Mouse (Mus musculus) hindbrain, embryonic 15.5 days (tissue): ENCODE measurements around the gene Tsacc. TPM values are rescaled to one million over a fixed set of nuclear protein-coding genes. Genes with fewer than 3 reads are reported as not detected.

Source experiments
- ATAC-seq: fragments of 200-750 bp; cut with Nextera tagmentation; 2 replicates; pipeline ENCODE4 v1.8.0; 2017; ENCODE audit warnings: low read depth, moderate number of reproducible peaks, moderate TSS enrichment; ENCODE audit not compliant: low FRiP score
- H3K27ac ChIP-seq: fragments of 300-500 bp; sonication (generic); replicated peaks from 2 replicates; pipeline ENCODE4 v1.5.1; 2015; ENCODE audit warnings: mild to moderate bottlenecking, inconsistent platforms
- H3K27me3 ChIP-seq: fragments of 300-500 bp; sonication (generic); 2 replicates; pipeline ENCODE4 v1.6.1; 2015; ENCODE audit warnings: control low read depth, inconsistent platforms
- H3K36me3 ChIP-seq: fragments of 300-500 bp; sonication (generic); 2 replicates; pipeline ENCODE4 v1.6.1; 2015; ENCODE audit warnings: control low read depth, inconsistent platforms
- H3K4me1 ChIP-seq: fragments of 300-500 bp; sonication (generic); replicated peaks from 2 replicates; pipeline ENCODE4 v1.6.1; 2015; ENCODE audit warnings: control low read depth, inconsistent platforms
- H3K4me2 ChIP-seq: fragments of 300-500 bp; sonication (generic); 2 replicates; pipeline ENCODE4 v1.6.1; 2015; ENCODE audit warnings: moderate library complexity, mild to moderate bottlenecking, inconsistent platforms
- H3K4me3 ChIP-seq: fragments of 300-500 bp; sonication (generic); 2 replicates; pipeline ENCODE4 v1.5.1; 2015; ENCODE audit warnings: mild to moderate bottlenecking, inconsistent platforms
- H3K9ac ChIP-seq: fragments of 300-500 bp; sonication (generic); 2 replicates; pipeline ENCODE4 v1.6.1; 2015; ENCODE audit warnings: inconsistent platforms
- H3K9me3 ChIP-seq: fragments of 300-500 bp; sonication (generic); 2 replicates; pipeline ENCODE4 v1.6.1; 2016; ENCODE audit warnings: control low read depth, inconsistent platforms
- WGBS: fragments of 180-500 bp; shearing (Covaris S2); methylation state at CpG from one replicate; pipeline ENCODE4 v1.1.7; 2015; 5-methylcytosine and 5-hydroxymethylcytosine counted together
- polyA plus RNA-seq: library from polyadenylated mRNA; unstranded; fragments of >200 nt; fragmentation: Nextera tagmentation; extraction: Ambion mirVana; gene quantifications from 2 replicates; pipeline ENCODE4 v1.2.1, GENCODE M21; 2015

The Tsacc gene
- polyA plus RNA-seq: 9.5 and 12.2 TPM in 2 replicates

DNA sequence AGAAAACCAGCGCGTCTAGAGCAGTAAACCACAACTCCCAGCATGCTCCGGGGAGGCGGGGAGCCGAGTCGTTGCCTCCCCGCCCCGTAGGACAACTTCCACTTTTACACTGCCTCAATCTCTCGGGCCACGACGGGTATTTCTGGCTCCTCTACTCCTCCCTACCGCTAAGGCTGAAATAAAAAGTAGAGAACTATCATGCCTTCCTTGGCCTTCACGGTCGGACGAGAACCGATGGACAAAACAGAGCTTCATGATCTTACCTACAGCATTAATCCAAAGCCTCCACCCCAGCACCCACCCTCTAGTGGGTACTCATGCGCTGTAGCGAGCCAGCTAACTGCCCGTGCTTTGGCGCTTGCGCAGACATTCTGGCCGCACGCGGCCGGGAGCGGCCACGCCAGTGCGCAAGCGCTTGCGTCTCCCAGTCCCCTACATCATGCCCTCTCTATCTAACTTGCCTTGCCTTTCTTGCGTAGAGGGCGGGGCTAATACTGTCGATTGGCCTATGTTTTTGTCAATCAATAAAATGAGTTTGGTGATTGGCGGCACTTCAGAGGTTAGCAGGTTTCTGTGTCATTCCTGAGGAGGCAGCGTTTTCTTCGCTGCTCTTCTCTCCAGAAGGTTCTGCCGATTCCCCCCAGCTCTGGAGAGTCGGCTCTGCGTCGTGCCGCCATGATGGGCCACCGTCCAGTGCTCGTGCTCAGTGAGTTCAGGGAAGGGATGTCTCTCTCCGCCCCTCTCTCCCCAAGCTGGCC lies at the start of gene Tsacc, which contains the start of gene Cct3:
Gene Tsacc (minus strand): TSS at position 439 of the 758 bp plus-strand sequence.
Gene Cct3 (plus strand): TSS at position 556 of the 758 bp plus-strand sequence.
- whole genome bisulfite sequencing: under 1% methylated on average over 44 of the region's 44 CpGs
- ATAC-seq: peak; percentile 99
- Histone ChIP-seq H3K4me1 (peaks cover 26% of the 10 kb centered on the region), H3K36me3 (peaks cover 26% of the 10 kb centered on the region), H3K27ac (peak within 1 kb of the TSS; percentile 94), H3K27me3 (no peaks in the 10 kb centered on the region), H3K4me3 (peak within 1 kb of the TSS; percentile 76), H3K4me2 (peak within 1 kb of the TSS; percentile 78), H3K9ac (peak within 1 kb of the TSS; percentile 85), H3K9me3 (no peaks in the 10 kb centered on the region)

DNA sequence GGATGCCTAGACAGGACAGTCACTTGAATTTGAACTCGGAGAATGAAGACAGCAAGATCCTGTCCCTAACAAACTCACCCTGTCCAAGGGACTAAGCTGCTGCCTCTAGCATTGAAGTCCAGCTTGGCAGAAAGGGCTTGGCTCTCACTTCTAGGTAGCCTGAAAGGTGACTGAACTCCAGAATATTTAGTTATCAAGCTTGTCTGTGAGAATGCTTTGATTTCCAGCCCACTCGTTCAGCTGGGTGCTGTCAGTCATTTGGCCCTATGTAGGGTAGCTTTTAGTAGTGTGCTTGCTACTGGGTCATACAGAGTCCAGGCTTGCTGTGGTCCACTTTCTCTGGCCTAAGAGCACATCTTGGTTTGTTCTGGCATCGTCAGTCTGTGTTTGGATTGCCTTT lies 42.2 kb upstream of the Tsacc start:
- no peak for ATAC-seq
- 84% methylated on average over 3 of the region's 3 CpGs for WGBS
- no peaks in the 10 kb centered on the region for H3K9me3 ChIP-seq
- H3K4me3 ChIP-seq: no peak overlapping the region
- peaks cover 21% of the 10 kb centered on the region for H3K36me3 ChIP-seq
- no peaks in the 10 kb centered on the region for H3K27me3 ChIP-seq
- no peak overlapping the region for H3K4me2 ChIP-seq
- H3K9ac ChIP-seq: no peak overlapping the region
- no peak overlapping the region for H3K27ac ChIP-seq
- H3K4me1 ChIP-seq: peaks cover 27% of the 10 kb centered on the region

DNA sequence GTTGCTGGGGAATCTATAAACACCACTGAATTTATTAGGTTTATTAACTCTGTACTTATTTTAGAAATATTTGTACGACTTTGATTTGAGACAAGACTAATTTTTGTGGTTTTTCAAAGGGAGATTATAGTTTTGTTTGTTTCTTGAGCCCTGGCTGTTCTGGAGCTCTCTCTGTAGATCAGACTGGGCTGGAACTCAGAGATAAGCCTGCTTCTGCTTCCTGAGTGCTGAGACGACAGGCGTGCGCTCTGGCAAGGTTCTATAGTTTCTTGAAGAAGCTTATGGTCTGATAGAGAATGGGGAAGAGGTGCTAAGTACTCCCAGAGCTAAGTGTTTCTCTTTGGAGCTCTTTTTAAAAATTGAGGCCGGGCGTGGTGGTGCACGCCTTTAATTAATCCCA lies 41.5 kb upstream of the Tsacc start:
- H3K36me3 ChIP-seq: peaks cover 14% of the 10 kb centered on the region
- H3K4me1 ChIP-seq: peaks cover 27% of the 10 kb centered on the region
- WGBS: 96% methylated on average over 7 of the region's 7 CpGs
- H3K9ac ChIP-seq: no peak overlapping the region
- H3K4me3 ChIP-seq: no peak overlapping the region
- H3K27ac ChIP-seq: no peak overlapping the region
- H3K4me2 ChIP-seq: no peak overlapping the region
- ATAC-seq: no peak
- H3K9me3 ChIP-seq: no peaks in the 10 kb centered on the region
- no peaks in the 10 kb centered on the region for H3K27me3 ChIP-seq

DNA sequence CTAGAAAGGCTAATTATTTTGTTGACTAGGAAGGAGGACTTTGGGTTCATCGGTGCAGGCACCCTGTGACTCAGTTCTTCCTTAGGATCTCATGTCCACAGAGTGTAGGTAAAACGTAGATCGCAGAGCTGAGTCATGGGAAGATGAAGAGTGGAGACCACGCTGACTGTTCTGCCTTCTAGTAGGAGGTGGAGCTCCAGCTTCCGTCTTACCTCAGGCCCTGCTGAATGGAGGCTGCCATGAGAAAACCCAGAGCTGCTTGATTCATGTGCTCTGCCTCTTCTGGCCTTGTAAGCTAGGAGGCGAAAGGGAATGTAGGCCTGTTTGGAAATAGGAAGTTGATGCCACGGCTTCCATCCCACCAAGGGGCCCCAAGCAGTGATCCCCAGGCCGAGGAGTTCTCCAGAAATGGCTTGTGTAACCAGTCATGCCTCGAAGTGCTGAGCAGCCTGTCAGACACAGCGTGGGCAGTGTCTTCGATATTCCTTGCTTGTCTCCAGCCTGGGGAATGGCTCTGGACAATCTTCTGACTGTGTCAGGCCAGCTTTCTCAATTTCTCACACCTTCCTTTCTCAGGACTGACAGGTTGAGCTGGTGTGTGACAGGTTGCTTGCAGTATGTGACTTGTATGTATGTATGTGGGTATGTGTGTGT lies 40.7 kb upstream of the Tsacc start:
- Histone ChIP-seq H3K4me3 (0 out of 2 replicates have a peak overlapping the region, but pooled peaks have one; percentile 62), H3K4me2 (peak overlapping the region; percentile 78), H3K36me3 (peaks cover 5% of the 10 kb centered on the region), H3K27me3 (no peaks in the 10 kb centered on the region), H3K4me1 (peaks cover 27% of the 10 kb centered on the region), H3K9me3 (no peaks in the 10 kb centered on the region), H3K27ac (no peak overlapping the region), H3K9ac (peak overlapping the region; percentile 5; the same call in 1 of the 2 replicates)
- 80% methylated on average over 11 of the region's 11 CpGs for WGBS
- ATAC-seq: no peak

DNA sequence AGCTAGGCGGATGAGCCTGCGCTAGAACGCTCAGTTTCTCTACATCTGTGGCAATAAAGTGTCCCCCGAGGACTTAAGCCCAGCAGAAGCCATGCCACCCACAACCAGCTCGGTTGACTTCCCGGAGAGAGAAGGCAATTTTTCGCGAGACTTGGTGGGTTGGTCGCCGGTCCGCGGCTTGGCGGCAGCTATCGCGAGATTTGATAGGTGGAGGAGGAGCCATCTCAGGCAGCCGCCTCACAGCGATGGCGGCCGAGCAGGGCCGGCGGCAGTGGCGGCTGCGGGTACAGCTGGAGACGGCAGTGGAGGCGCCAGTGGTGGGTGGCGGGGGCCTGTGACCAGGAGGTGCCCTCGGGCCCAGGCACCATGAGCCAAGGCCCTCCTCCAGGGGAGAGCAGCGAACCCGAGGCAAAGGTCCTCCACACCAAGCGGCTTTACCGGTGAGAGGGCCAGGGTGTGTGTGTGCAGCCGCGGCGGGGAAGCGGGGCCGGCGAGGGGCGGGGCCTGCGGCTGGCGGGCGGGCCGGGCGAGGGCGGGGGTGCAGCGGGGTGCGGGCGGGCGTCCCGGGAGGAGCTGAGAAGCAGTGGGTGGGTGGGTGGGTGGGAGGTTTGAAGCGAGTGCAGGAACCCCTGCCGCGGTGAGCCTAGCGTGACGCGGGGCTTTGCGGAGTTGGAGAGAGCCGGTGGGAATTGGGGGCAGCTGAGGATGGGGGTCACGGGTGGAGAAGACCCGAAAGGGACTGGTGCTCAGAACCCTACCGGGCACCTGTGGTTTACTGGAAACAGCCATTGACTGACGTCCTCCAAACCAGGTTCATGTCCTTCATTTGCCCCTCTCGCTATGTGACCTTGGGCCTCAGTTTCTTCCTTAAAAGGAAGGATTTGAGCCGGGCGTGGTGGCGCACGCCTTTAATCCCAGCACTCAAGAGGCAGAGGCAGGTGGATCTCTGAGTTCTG lies 39.5 kb upstream of the Tsacc start, which contains the start of the genes Tmem79 and Smg5:
Gene Tmem79 (minus strand): TSS at position 91 of the 956 bp plus-strand sequence.
Gene Smg5 (plus strand): TSS at position 203 of the 956 bp plus-strand sequence.
- Histone ChIP-seq H3K27me3 (no peaks in the 10 kb centered on the region), H3K4me1 (peaks cover 27% of the 10 kb centered on the region), H3K4me2 (peak within 1 kb of the TSS; percentile 78), H3K9me3 (no peaks in the 10 kb centered on the region), H3K36me3 (no peaks in the 10 kb centered on the region), H3K9ac (peak within 1 kb of the TSS; percentile 79), H3K4me3 (peak within 1 kb of the TSS; percentile 62), H3K27ac (peak within 1 kb of the TSS; percentile 95)
- peak; percentile 96 for ATAC-seq
- WGBS: 2% methylated on average over 65 of the region's 66 CpGs

DNA sequence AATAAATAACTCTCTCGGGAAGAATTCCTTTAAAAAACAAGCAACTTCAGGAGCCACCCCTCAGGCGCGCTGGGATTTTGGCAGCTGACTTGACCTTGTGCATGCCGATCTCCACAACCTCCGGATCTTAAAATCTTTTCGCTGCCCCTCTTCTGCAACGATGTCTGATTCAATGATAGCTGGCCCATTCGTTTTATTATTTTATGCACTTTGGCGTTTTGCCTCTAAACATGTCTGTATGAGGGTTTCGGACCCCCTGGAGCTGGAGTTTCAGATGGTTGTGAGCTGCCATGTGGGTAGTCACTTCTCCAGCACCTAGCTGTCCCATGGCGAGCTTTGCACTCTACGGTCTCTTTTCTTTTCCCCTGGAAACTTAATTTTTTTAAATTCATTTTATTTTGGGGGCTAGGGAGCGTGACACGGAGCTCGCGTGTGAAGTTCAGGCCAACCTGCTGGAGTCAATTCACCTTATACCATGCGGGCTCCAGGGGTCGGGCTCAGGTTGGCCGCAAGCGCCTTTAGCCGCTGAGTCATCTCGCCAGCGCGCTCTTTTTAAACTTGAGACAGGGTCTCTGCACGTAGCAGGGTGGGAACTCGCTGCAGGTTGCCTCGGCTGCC lies 38.7 kb upstream of the Tsacc start:
- Histone ChIP-seq H3K9ac (peak overlapping the region; percentile 79), H3K4me3 (peak overlapping the region; percentile 62), H3K36me3 (no peaks in the 10 kb centered on the region), H3K27ac (peak overlapping the region; percentile 95), H3K9me3 (no peaks in the 10 kb centered on the region), H3K4me2 (peak overlapping the region; percentile 78), H3K4me1 (peaks cover 27% of the 10 kb centered on the region), H3K27me3 (no peaks in the 10 kb centered on the region)
- peak; percentile 52; the same call in 1 of the 2 replicates for ATAC-seq
- WGBS: under 1% methylated on average over 27 of the region's 27 CpGs

DNA sequence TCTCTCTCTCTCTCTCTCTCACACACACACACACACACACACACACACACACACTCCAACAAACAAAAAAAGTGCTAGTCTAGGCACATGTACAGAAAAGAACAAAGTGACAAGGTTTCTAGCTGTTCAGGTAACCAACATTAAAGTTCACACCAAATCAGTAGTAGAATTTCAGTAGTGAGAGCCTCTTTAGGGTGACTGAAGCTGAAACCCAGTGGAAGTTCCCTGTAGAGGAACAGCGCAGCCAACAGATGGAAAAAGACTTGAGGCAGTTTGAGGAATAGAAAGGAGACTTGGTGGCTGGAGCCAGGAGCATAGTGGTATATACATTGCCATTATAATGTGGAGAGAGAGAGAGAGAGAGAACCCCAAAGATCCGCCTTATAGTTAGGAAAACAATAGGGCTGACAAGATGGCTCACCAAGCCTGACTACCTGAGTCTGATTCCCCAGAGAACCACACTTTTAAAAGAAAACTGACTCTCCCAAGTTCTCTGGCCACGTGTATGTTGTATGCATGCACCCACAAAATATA lies 38.2 kb upstream of the Tsacc start:
- no peak for ATAC-seq
- H3K9me3 ChIP-seq: no peaks in the 10 kb centered on the region
- peaks cover 27% of the 10 kb centered on the region for H3K4me1 ChIP-seq
- H3K4me3 ChIP-seq: peak overlapping the region; percentile 62
- no peaks in the 10 kb centered on the region for H3K36me3 ChIP-seq
- no peaks in the 10 kb centered on the region for H3K27me3 ChIP-seq
- peak overlapping the region; percentile 95; the same call in 1 of the 2 replicates for H3K27ac ChIP-seq
- 35% methylated on average over 3 of the region's 3 CpGs for WGBS
- H3K4me2 ChIP-seq: peak overlapping the region; percentile 78
- peak overlapping the region; percentile 79 for H3K9ac ChIP-seq

DNA sequence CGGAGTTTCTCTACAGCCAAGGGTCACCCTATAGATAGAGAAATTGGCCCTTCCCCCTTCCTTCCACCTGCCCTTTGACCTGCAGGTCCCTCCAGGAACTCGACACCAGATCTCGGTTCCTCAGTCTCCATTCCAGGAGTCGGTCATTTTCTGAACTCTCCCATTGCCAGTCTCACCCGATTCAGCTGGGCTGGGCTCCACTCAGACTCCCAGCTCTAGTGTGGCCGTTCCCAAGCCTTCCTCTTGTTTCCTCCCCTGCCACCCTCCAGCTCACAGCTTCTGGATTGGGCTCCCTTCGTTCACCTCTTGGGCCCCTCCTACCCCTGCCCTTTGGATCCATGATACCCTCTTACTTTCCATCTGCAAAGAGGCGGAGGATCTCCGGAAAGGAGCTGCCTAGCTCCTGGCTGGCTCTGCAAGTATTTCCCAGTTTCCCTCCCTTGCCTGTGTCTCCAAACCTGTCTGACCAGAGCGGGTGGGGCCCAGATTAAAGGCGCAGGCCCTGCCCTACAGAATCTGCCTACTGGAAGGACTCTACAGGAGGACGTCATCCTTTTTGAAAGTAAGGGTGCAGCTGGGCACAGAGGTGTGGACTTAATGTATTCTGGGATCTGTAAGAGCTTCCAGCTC lies 37.3 kb upstream of the Tsacc start:
- H3K4me1 ChIP-seq: peaks cover 27% of the 10 kb centered on the region

DNA sequence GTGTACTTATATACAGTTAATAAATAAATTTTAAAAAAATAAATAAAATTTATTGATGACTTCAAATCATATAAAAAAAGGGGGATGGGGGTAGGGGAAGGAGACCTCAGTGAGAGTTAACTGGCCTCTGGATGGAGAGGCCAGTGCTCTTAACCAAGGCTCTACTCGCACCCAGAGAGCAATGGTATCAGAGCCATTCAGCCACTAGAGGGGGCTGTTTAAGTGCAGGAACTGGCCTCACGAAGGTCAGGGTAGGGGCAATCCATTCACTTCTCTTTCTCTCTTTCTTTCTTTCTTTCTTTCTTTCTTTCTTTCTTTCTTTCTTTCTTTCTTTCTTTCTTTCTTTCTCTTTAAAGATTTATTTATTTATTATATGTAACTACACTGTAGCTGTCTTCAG lies 34.5 kb upstream of the Tsacc start:
- WGBS: 26% methylated on average over 2 of the region's 2 CpGs
- Histone ChIP-seq H3K4me3 (no peak overlapping the region), H3K27ac (no peak overlapping the region), H3K9me3 (no peaks in the 10 kb centered on the region), H3K36me3 (peaks cover 6% of the 10 kb centered on the region; the same call in 1 of the 2 replicates), H3K4me1 (peaks cover 9% of the 10 kb centered on the region), H3K9ac (no peak overlapping the region), H3K27me3 (no peaks in the 10 kb centered on the region), H3K4me2 (no peak overlapping the region)
- no peak for ATAC-seq

More for the DNA sequence above, 37.3 kb upstream of the Tsacc start:
- no peak for ATAC-seq
- H3K4me2 ChIP-seq: no peak overlapping the region
- no peaks in the 10 kb centered on the region for H3K9me3 ChIP-seq
- H3K27me3 ChIP-seq: no peaks in the 10 kb centered on the region
- 68% methylated on average over 12 of the region's 12 CpGs for WGBS
- no peak overlapping the region for H3K4me3 ChIP-seq
- no peaks in the 10 kb centered on the region for H3K36me3 ChIP-seq
- H3K9ac ChIP-seq: no peak overlapping the region
- H3K27ac ChIP-seq: no peak overlapping the region

DNA sequence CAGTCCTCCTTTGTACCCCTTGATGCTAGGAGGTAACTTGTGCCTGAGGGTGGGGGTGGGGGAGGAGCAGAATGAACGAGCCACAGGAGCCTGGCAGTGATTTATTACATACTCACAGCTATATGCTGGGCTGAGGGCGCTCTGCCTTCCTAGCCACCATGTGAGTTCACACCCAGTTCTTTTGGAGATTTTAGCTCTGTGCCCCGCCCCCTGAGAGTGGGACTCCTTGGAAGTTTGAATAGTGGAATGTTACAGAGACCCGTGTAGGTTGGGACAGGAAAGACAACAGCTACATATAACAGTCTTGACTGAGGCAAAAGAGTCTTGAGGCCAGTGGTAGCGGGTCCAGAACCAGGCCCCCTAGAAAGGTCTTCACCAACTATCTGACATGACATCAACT lies 32.2 kb upstream of the Tsacc start:
- Histone ChIP-seq H3K36me3 (peaks cover 6% of the 10 kb centered on the region; the same call in 1 of the 2 replicates), H3K27me3 (no peaks in the 10 kb centered on the region), H3K9me3 (no peaks in the 10 kb centered on the region), H3K27ac (no peak overlapping the region), H3K9ac (no peak overlapping the region), H3K4me2 (no peak overlapping the region), H3K4me3 (no peak overlapping the region), H3K4me1 (peaks cover 15% of the 10 kb centered on the region)
- ATAC-seq: no peak
- WGBS: 70% methylated on average over 5 of the region's 5 CpGs
